9 mouse cellular contexts compared by ENCODE assay signal in genomic region chr2:30651831-30652230, GRCm38 (mm10). TPM values are rescaled to one million over a fixed set of nuclear protein-coding genes. Genes with fewer than 3 reads are reported as not detected.
DNase-seq lines count a peak whose midpoint lies in the region; ATAC-seq and TF ChIP-seq lines count a peak whose summit lies in the region.
"Had no signal": no experiment of that assay in that cellular context is flagged by ENCODE, and none has a peak within 500 bp of the region (broad histone marks: within the 10 kb centered on the region; RNA-seq: fewer than 3 reads in every experiment).

No protein-coding gene starts in this region.

- intact Hi-C loops in heart, postnatal 14 days (cut with DNase I), result loop anchor here (5.0 kb wide), 2 partner anchors 35 to 180 kb away; partner anchors contain the start of gene Ier5l

- no peak for TF ChIP-seq POLR2A in cerebellum, adult 2 months (IDR thresholded peaks at IDR 0.05; ENCODE audit: borderline replicate concordance, insufficient read depth, low read length)

- H3K4me2 ChIP-seq in heart, embryonic 15.5 days, result peak overlapping the region; percentile 54
- no peak overlapping the region for H3K4me2 ChIP-seq in embryonic facial prominence, embryonic 15.5 days (replicated peaks)
- no peak overlapping the region for H3K4me2 ChIP-seq in hindbrain, embryonic 13.5 days
- H3K4me2 ChIP-seq in midbrain, embryonic 16.5 days (ENCODE audit: low read length), result peak overlapping the region; percentile 10; the same call in 1 of the 2 replicates

- 80% methylated on average over 1 of the region's 1 CpGs for WGBS in heart, embryonic 15.5 days
- WGBS in embryonic facial prominence, embryonic 15.5 days, result 73% methylated on average over 1 of the region's 1 CpGs
- WGBS in hindbrain, embryonic 13.5 days, result 91% methylated on average over 1 of the region's 1 CpGs
- WGBS in midbrain, embryonic 16.5 days, result 91% methylated on average over 1 of the region's 1 CpGs
- 88% methylated on average over 1 of the region's 1 CpGs for WGBS in cerebellum, adult 2 months

- H3K4me1 ChIP-seq in heart, embryonic 15.5 days (replicated peaks), result peaks cover 49% of the 10 kb centered on the region
- H3K4me1 ChIP-seq in embryonic facial prominence, embryonic 15.5 days, result peaks cover 61% of the 10 kb centered on the region
- peaks cover 87% of the 10 kb centered on the region for H3K4me1 ChIP-seq in hindbrain, embryonic 13.5 days (replicated peaks)
- H3K4me1 ChIP-seq in midbrain, embryonic 16.5 days (ENCODE audit: control insufficient read depth, insufficient read depth, low read length), result peaks cover 74% of the 10 kb centered on the region
- peaks cover 15% of the 10 kb centered on the region for H3K4me1 ChIP-seq in cerebellum, adult 2 months (ENCODE audit: control insufficient read depth, insufficient read depth, low read length)

- no peaks in the 10 kb centered on the region for H3K27me3 ChIP-seq in heart, embryonic 15.5 days
- no peaks in the 10 kb centered on the region for H3K27me3 ChIP-seq in embryonic facial prominence, embryonic 15.5 days
- H3K27me3 ChIP-seq in hindbrain, embryonic 13.5 days, result no peaks in the 10 kb centered on the region
- H3K27me3 ChIP-seq in midbrain, embryonic 16.5 days (ENCODE audit: control insufficient read depth, insufficient read depth, low read depth, low read length), result no peaks in the 10 kb centered on the region
- H3K27me3 ChIP-seq in cerebellum, adult 2 months (ENCODE audit: control insufficient read depth, insufficient read depth, low read length), result no peaks in the 10 kb centered on the region
- H3K27me3 ChIP-seq: CH12.LX had no signal

- no peaks in the 10 kb centered on the region for H3K9me3 ChIP-seq in heart, embryonic 15.5 days (replicated peaks)
- no peaks in the 10 kb centered on the region for H3K9me3 ChIP-seq in embryonic facial prominence, embryonic 15.5 days (replicated peaks)
- H3K9me3 ChIP-seq in hindbrain, embryonic 13.5 days, result no peaks in the 10 kb centered on the region
- no peaks in the 10 kb centered on the region for H3K9me3 ChIP-seq in midbrain, embryonic 16.5 days (replicated peaks; ENCODE audit: control insufficient read depth, low read length, poor library complexity, severe bottlenecking)

- peak overlapping the region; percentile 93 for H3K27ac ChIP-seq in heart, embryonic 15.5 days
- H3K27ac ChIP-seq in embryonic facial prominence, embryonic 15.5 days (replicated peaks), result peak overlapping the region; percentile 93
- peak overlapping the region; percentile 96 for H3K27ac ChIP-seq in hindbrain, embryonic 13.5 days
- peak overlapping the region; percentile 96 for H3K27ac ChIP-seq in midbrain, embryonic 16.5 days (ENCODE audit: low read length)
- no peak overlapping the region for H3K27ac ChIP-seq in cerebellum, adult 2 months (ENCODE audit: insufficient read depth, low read length)

- no peak for ATAC-seq in heart, embryonic 15.5 days (replicated peaks; ENCODE audit: insufficient number of reproducible peaks, insufficient read depth, low FRiP score, low read depth)
- no peak for ATAC-seq in embryonic facial prominence, embryonic 15.5 days (ENCODE audit: insufficient number of reproducible peaks, low FRiP score, low TSS enrichment, low read depth)
- ATAC-seq in hindbrain, embryonic 13.5 days (ENCODE audit: low FRiP score), result no peak
- ATAC-seq in midbrain, embryonic 16.5 days, result no peak

- H3K9ac ChIP-seq in heart, embryonic 15.5 days, result no peak overlapping the region
- H3K9ac ChIP-seq in embryonic facial prominence, embryonic 15.5 days, result no peak overlapping the region
- no peak overlapping the region for H3K9ac ChIP-seq in hindbrain, embryonic 13.5 days
- H3K9ac ChIP-seq in midbrain, embryonic 16.5 days (ENCODE audit: low read depth, low read length), result peak overlapping the region; percentile 59; the same call in 1 of the 2 replicates

- no peak overlapping the region for H3K4me3 ChIP-seq in heart, embryonic 15.5 days
- no peak overlapping the region for H3K4me3 ChIP-seq in embryonic facial prominence, embryonic 15.5 days (replicated peaks)
- no peak overlapping the region for H3K4me3 ChIP-seq in hindbrain, embryonic 13.5 days
- H3K4me3 ChIP-seq in midbrain, embryonic 16.5 days (ENCODE audit: low read depth, low read length), result no peak overlapping the region
- H3K4me3 ChIP-seq in cerebellum, adult 2 months (replicated peaks; ENCODE audit: insufficient read depth, low read depth, low read length), result no peak overlapping the region

- TF ChIP-seq CTCF in cerebellum, adult 2 months (IDR thresholded peaks at IDR 0.05; ENCODE audit: borderline replicate concordance, insufficient read depth, low read depth, low read length), result no peak

- no peaks in the 10 kb centered on the region for H3K36me3 ChIP-seq in heart, embryonic 15.5 days
- H3K36me3 ChIP-seq in embryonic facial prominence, embryonic 15.5 days, result no peaks in the 10 kb centered on the region
- no peaks in the 10 kb centered on the region for H3K36me3 ChIP-seq in hindbrain, embryonic 13.5 days
- H3K36me3 ChIP-seq in midbrain, embryonic 16.5 days (ENCODE audit: control insufficient read depth, insufficient read depth, low read length), result no peaks in the 10 kb centered on the region

- DNase-seq in heart, postnatal 14 days, result no peak
- DNase-seq in cerebellum, adult 2 months, result no peak
- DNase-seq in urinary bladder, postnatal 14 days (ENCODE audit: low spot score), result no peak
- no peak for DNase-seq in layer of hippocampus, adult 9-11 months

RNA-seq across cellular contexts. Expression of gene Cstad, which starts 57.0 kb away (rescaled TPM):
- polyA plus RNA-seq in heart, embryonic 15.5 days (2015; fragmentation: Nextera tagmentation; extraction: Ambion mirVana), result 1.1 and 1.5 TPM in 2 replicates
- 1 to 10 TPM; 1.8 to 3.9 TPM for total RNA-seq in heart, postnatal 14 days (2021)
- 1.8 and 3.2 TPM in 2 replicates for polyA plus RNA-seq in embryonic facial prominence, embryonic 15.5 days (2015; fragmentation: Nextera tagmentation; extraction: Ambion mirVana)
- 0.77 and 0.83 TPM in 2 replicates for polyA plus RNA-seq in hindbrain, embryonic 13.5 days (2015; fragmentation: Nextera tagmentation; extraction: Ambion mirVana)
- polyA plus RNA-seq in midbrain, embryonic 16.5 days (2015; fragmentation: Nextera tagmentation; extraction: Ambion mirVana), result 0.62 TPM in 2 replicates
- polyA plus RNA-seq in cerebellum, adult 2 months (2012; rRNA removed), result 3.2 and 3.7 TPM in 2 replicates

Comparison
In these comparisons a context has a peak if more than half of its experiments do, and no peak if none do; other contexts are left out.
1. H3K4me2 ChIP-seq: peak in heart, embryonic 15.5 days (single experiment) and midbrain, embryonic 16.5 days (single experiment); none in embryonic facial prominence, embryonic 15.5 days (single experiment) and hindbrain, embryonic 13.5 days (single experiment).